Mouse (Mus musculus) midbrain, postnatal 0 days (tissue): ENCODE results near the gene Zfp536. TPM values are rescaled to one million over a fixed set of nuclear protein-coding genes. Genes with fewer than 3 reads are reported as not detected.
A peak's percentile ranks its signal among the peaks of the same experiment; 100 is the strongest.

Source experiments
- ATAC-seq: fragments of 200-750 bp; cut with Nextera tagmentation; 2 replicates; pipeline ENCODE4 v1.8.0; 2017; ENCODE audit warnings: moderate number of reproducible peaks, mild to moderate bottlenecking, moderate TSS enrichment, moderate library complexity; ENCODE audit not compliant: low FRiP score
- DNase-seq: peaks from one replicate; pipeline ENCODE4 v3.0.0-alpha.2; 2015; ENCODE audit warnings: low spot score
- H3K27ac ChIP-seq: fragments of 300-500 bp; sonication (generic); 2 replicates; pipeline ENCODE4 v1.5.1; 2014; ENCODE audit warnings: low read depth, mild to moderate bottlenecking, low read length, mixed read lengths
- H3K27me3 ChIP-seq: fragments of 300-500 bp; sonication (generic); 2 replicates; pipeline ENCODE4 v1.6.1; 2014; ENCODE audit warnings: low read length, control low read depth, mixed read lengths; ENCODE audit not compliant: insufficient read depth
- H3K36me3 ChIP-seq: fragments of 300-500 bp; sonication (generic); 2 replicates; pipeline ENCODE4 v1.6.1; 2014; ENCODE audit warnings: low read length, control low read depth, mixed read lengths; ENCODE audit not compliant: insufficient read depth
- H3K4me1 ChIP-seq: fragments of 300-500 bp; sonication (generic); 2 replicates; pipeline ENCODE4 v1.6.1; 2014; ENCODE audit warnings: mild to moderate bottlenecking, control low read depth, antibody characterized with exemption, low read length, mixed read lengths; ENCODE audit not compliant: insufficient read depth
- H3K4me2 ChIP-seq: fragments of 300-500 bp; sonication (generic); 2 replicates; pipeline ENCODE4 v1.6.1; 2014; ENCODE audit warnings: low read depth, mild to moderate bottlenecking, low read length, mixed read lengths; ENCODE audit not compliant: poor library complexity, severe bottlenecking
- H3K4me3 ChIP-seq: fragments of 300-500 bp; sonication (generic); 2 replicates; pipeline ENCODE4 v1.5.1; 2014; ENCODE audit warnings: low read depth, mild to moderate bottlenecking, low read length, moderate library complexity
- H3K9ac ChIP-seq: fragments of 300-500 bp; sonication (generic); replicated peaks from 2 replicates; pipeline ENCODE4 v1.6.1; 2014; ENCODE audit warnings: mild to moderate bottlenecking, low read length, moderate library complexity, mixed read lengths; ENCODE audit not compliant: poor library complexity, severe bottlenecking
- H3K9me3 ChIP-seq: fragments of 300-500 bp; sonication (generic); 2 replicates; pipeline ENCODE4 v1.6.1; 2016; ENCODE audit warnings: low read length, control low read depth
- CTCF ChIP-seq: IDR thresholded peaks from 2 replicates; pipeline ENCODE4 v1.5.1; 2016; ENCODE audit warnings: antibody characterized with exemption, mild to moderate bottlenecking
- WGBS: fragments of 180-500 bp; shearing (Covaris S2); extraction: QIAGEN DNeasy Blood & Tissue Kit; methylation state at CpG from one replicate; pipeline ENCODE4 v1.1.7; 2014; 5-methylcytosine and 5-hydroxymethylcytosine counted together
- polyA plus RNA-seq: library from polyadenylated mRNA; unstranded; fragments of >200 nt; fragmentation: Nextera tagmentation; extraction: Ambion mirVana; gene quantifications from 2 replicates; pipeline ENCODE4 v1.2.1, GENCODE M21; 2015
- total RNA-seq: library from RNA; depleted of rRNA; stranded (reverse); fragments of >200 nt; gene quantifications from 2 replicates; pipeline ENCODE4 v1.2.3, GENCODE M21; 2014

Gene Zfp536
- total and polyA plus RNA-seq, 2 experiments from 2014 or later: 16.4 to 48.2 TPM

- no peaks in the 10 kb centered on the region for H3K36me3 ChIP-seq
Observed at GRCm38 (mm10) chr7:37769526-37770399, 3.7 kb downstream of the Zfp536 start.

GRCm38 (mm10) chr7:37769004-37769403, 4.4 kb downstream of the Zfp536 start:
- H3K27ac ChIP-seq: no peak overlapping the region
- no peaks in the 10 kb centered on the region for H3K27me3 ChIP-seq
- DNase-seq: no peak
- WGBS: 2% methylated on average over 28 of the region's 28 CpGs
- no peaks in the 10 kb centered on the region for H3K9me3 ChIP-seq
- peak overlapping the region; percentile 50; the same call in 1 of the 2 replicates for H3K9ac ChIP-seq
- peaks cover 8% of the 10 kb centered on the region; the same call in 1 of the 2 replicates for H3K4me1 ChIP-seq
- no peak for TF ChIP-seq CTCF
- H3K4me3 ChIP-seq: peak overlapping the region; percentile 59
- no peaks in the 10 kb centered on the region for H3K36me3 ChIP-seq
- H3K4me2 ChIP-seq: peak overlapping the region; percentile 98
- ATAC-seq: no peak

More at GRCm38 (mm10) chr7:37769526-37770399, 3.7 kb downstream of the Zfp536 start:
- H3K4me1 ChIP-seq: peaks cover 8% of the 10 kb centered on the region; the same call in 1 of the 2 replicates
- under 1% methylated on average over 52 of the region's 53 CpGs for WGBS
- peak overlapping the region; percentile 59 for H3K9ac ChIP-seq
- H3K27ac ChIP-seq: peak overlapping the region; percentile 59
- peak overlapping the region; percentile 98 for H3K4me2 ChIP-seq
- TF ChIP-seq CTCF: no peak
- peak overlapping the region; percentile 59 for H3K4me3 ChIP-seq
- ATAC-seq: no peak; the same call in 1 of the 2 replicates
- H3K27me3 ChIP-seq: no peaks in the 10 kb centered on the region
- no peaks in the 10 kb centered on the region for H3K9me3 ChIP-seq
- peak; percentile 49 for DNase-seq

DNA sequence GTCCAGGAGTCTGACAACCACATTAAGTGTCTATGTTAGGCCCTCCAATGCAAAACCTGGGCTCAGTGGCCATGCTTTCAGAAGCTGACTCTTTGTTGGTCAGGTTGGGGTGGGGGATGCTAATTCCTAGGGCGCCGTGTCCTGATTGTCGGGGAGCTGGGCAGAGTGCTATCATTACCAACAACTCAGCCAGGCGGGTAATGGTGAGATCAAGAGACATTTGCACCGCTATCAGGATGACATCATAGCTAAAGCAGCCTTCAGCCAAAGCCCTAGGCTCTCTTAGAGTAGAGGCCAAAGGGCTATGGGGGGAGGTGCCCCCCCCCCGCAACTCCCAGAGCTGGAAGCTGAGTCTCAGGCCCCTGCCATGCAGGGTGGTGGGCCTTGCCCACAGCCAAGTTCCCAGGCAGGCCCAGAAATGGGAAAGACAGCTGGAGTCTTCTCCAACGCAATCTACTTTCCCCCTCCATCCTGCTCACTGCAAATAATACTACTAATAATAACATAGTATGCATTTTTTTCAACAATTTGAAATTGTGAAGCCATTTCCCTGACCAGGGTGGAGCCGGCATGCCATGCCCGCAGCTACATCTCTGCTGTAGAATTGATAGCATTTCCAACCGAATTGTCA, 5.0 kb downstream of the Zfp536 start:
- DNase-seq: no peak
- Histone ChIP-seq H3K4me2 (peak overlapping the region; percentile 98), H3K36me3 (no peaks in the 10 kb centered on the region), H3K4me3 (peak overlapping the region; percentile 59), H3K9me3 (no peaks in the 10 kb centered on the region), H3K27me3 (no peaks in the 10 kb centered on the region), H3K9ac (peak overlapping the region; percentile 50; the same call in 1 of the 2 replicates), H3K27ac (no peak overlapping the region), H3K4me1 (peaks cover 8% of the 10 kb centered on the region; the same call in 1 of the 2 replicates)
- no peak for TF ChIP-seq CTCF
- no peak for ATAC-seq
- 19% methylated on average over 10 of the region's 10 CpGs for WGBS

- Histone ChIP-seq H3K27me3 (no peaks in the 10 kb centered on the region), H3K4me3 (no peak overlapping the region), H3K9me3 (no peaks in the 10 kb centered on the region), H3K9ac (no peak overlapping the region), H3K4me1 (no peaks in the 10 kb centered on the region), H3K36me3 (no peaks in the 10 kb centered on the region), H3K4me2 (no peak overlapping the region), H3K27ac (no peak overlapping the region)
- TF ChIP-seq CTCF: no peak
- ATAC-seq (no peak), DNase-seq (no peak)
- 87% methylated on average over 5 of the region's 5 CpGs for WGBS
Observed at GRCm38 (mm10) chr7:37758886-37759285, 14.6 kb downstream of the Zfp536 start.

- Histone ChIP-seq H3K4me2 (no peak overlapping the region), H3K4me3 (no peak overlapping the region), H3K9me3 (no peaks in the 10 kb centered on the region), H3K36me3 (no peaks in the 10 kb centered on the region), H3K9ac (no peak overlapping the region), H3K27ac (no peak overlapping the region), H3K4me1 (no peaks in the 10 kb centered on the region), H3K27me3 (no peaks in the 10 kb centered on the region)
- no peak for DNase-seq
- TF ChIP-seq CTCF: no peak
- no peak for ATAC-seq
- 43% methylated on average over 1 of the region's 1 CpGs for WGBS
Observed at GRCm38 (mm10) chr7:37753024-37753423, 20.4 kb downstream of the Zfp536 start.
